Mouse (Mus musculus) limb, embryonic 11.5 days (tissue): Measurements from ENCODE around the gene Rpl3. TPM values are rescaled to one million over a fixed set of nuclear protein-coding genes. Genes with fewer than 3 reads are reported as not detected.
"Not testable (repeated sequence)": the region's sequence is repeated elsewhere in the genome, so short reads cannot be mapped to it uniquely, and the experiment has no call there.

Experiments
- ATAC-seq: fragments of 200-750 bp; cut with Nextera tagmentation; 2 replicates; pipeline ENCODE4 v1.8.0; 2017; ENCODE audit warnings: low read depth; ENCODE audit not compliant: insufficient number of reproducible peaks, low FRiP score, low TSS enrichment
- DNase-seq: peaks from one replicate; pipeline ENCODE4 v3.0.0-alpha.2; 2015; ENCODE audit warnings: low spot score
- H3K27ac ChIP-seq: fragments of 300-500 bp; sonication (generic); replicated peaks from 2 replicates; pipeline ENCODE4 v1.5.1; 2014; ENCODE audit warnings: low read depth, mild to moderate bottlenecking, low read length
- H3K27me3 ChIP-seq: fragments of 300-500 bp; sonication (generic); 2 replicates; pipeline ENCODE4 v1.6.1; 2014; ENCODE audit warnings: mild to moderate bottlenecking, low read length, mixed read lengths; ENCODE audit not compliant: control insufficient read depth, insufficient read depth
- H3K36me3 ChIP-seq: fragments of 300-500 bp; sonication (generic); 2 replicates; pipeline ENCODE4 v1.6.1; 2014; ENCODE audit warnings: mild to moderate bottlenecking, low read length, moderate library complexity, mixed read lengths; ENCODE audit not compliant: control insufficient read depth, insufficient read depth
- H3K4me1 ChIP-seq: fragments of 300-500 bp; sonication (generic); 2 replicates; pipeline ENCODE4 v1.6.1; 2014; ENCODE audit warnings: low read length, mixed read lengths; ENCODE audit not compliant: control insufficient read depth, insufficient read depth
- H3K4me2 ChIP-seq: fragments of 300-500 bp; sonication (generic); 2 replicates; pipeline ENCODE4 v1.6.1; 2014; ENCODE audit warnings: low read depth, mild to moderate bottlenecking, moderate library complexity; ENCODE audit not compliant: severe bottlenecking
- H3K4me3 ChIP-seq: fragments of 300-500 bp; sonication (generic); 2 replicates; pipeline ENCODE4 v1.5.1; 2014; ENCODE audit warnings: low read depth, low read length
- H3K9ac ChIP-seq: fragments of 300-500 bp; sonication (generic); 2 replicates; pipeline ENCODE4 v1.6.1; 2014; ENCODE audit warnings: mild to moderate bottlenecking, low read length
- H3K9me3 ChIP-seq: fragments of 300-500 bp; sonication (generic); 2 replicates; pipeline ENCODE4 v1.6.1; 2016; ENCODE audit warnings: low read length; ENCODE audit not compliant: control insufficient read depth
- WGBS: fragments of 180-500 bp; shearing (Covaris S2); extraction: QIAGEN DNeasy Blood & Tissue Kit; methylation state at CpG from one replicate; pipeline ENCODE4 v1.1.7; 2014; 5-methylcytosine and 5-hydroxymethylcytosine counted together
- polyA plus RNA-seq: library from polyadenylated mRNA; unstranded; fragments of >200 nt; fragmentation: Nextera tagmentation; extraction: Ambion mirVana; gene quantifications from 2 replicates; pipeline ENCODE4 v1.2.1, GENCODE M21; 2014

Gene Rpl3
- polyA plus RNA-seq, 1 experiment from 2014 or later: 1,338 TPM

DNA sequence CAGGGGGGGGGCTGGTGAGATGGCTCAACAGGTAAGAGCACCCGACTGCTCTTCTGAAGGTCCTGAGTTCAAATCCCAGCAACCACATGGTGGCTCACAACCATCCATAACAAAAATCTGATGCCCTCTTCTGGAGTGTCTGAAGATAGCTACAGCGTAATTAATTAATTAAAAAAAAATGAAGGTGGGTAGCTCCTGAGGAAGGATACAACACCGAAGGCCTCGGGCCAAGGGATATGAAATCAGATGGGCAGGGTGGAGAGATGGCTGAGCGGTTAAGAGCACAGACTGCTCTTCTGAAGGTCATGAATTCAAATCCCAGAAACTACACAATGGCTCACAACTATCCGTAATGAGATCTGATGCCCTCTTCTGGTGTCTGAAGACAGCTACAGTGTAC, 30.8 kb upstream of the Rpl3 start:
- not testable (repeated sequence) for H3K9me3 ChIP-seq, H3K4me1 ChIP-seq, H3K4me2 ChIP-seq, DNase-seq, H3K9ac ChIP-seq, H3K27ac ChIP-seq, ATAC-seq, H3K36me3 ChIP-seq, H3K4me3 ChIP-seq, H3K27me3 ChIP-seq
- WGBS: 92% methylated on average over 6 of the region's 6 CpGs

- 94% methylated on average over 9 of the region's 9 CpGs for WGBS
- no peaks in the 10 kb centered on the region for H3K9me3 ChIP-seq
- no peaks in the 10 kb centered on the region for H3K36me3 ChIP-seq
- H3K4me3 ChIP-seq: no peak overlapping the region
- no peak overlapping the region for H3K27ac ChIP-seq
- no peaks in the 10 kb centered on the region for H3K27me3 ChIP-seq
- ATAC-seq (no peak), DNase-seq (no peak)
- 0 out of 2 replicates have a peak, but pooled peaks cover 2% of the 10 kb centered on the region for H3K4me1 ChIP-seq
- H3K9ac ChIP-seq: no peak overlapping the region
- no peak overlapping the region for H3K4me2 ChIP-seq
Measured at GRCm38 (mm10) chr15:80121721-80122325, 30.2 kb upstream of the Rpl3 start.

DNA sequence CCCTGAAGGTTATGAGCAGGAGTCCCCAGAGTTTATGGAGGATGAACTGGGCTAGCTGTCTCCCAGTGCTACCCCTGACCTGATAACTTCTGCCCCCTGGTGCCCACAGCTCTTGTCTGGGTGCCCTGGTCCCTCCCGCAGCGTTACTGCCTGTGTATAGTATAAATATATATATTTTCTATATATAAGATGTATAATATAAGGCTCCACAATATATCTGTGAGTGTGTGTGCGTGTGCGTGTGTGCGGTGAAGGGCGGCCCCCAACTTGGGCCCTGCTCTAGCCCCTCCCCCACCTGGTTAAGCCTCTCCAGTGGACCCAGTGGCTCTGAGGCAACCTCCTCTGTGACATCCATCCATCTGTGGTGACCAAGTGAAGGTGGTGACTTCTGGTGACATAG, 27.4 kb upstream of the Rpl3 start:
- no peaks in the 10 kb centered on the region for H3K9me3 ChIP-seq
- no peak for ATAC-seq
- no peak overlapping the region for H3K27ac ChIP-seq
- no peak overlapping the region for H3K4me3 ChIP-seq
- no peak overlapping the region for H3K4me2 ChIP-seq
- H3K27me3 ChIP-seq: no peaks in the 10 kb centered on the region
- 89% methylated on average over 6 of the region's 6 CpGs for WGBS
- DNase-seq: no peak
- H3K9ac ChIP-seq: no peak overlapping the region
- H3K36me3 ChIP-seq: no peaks in the 10 kb centered on the region
- 0 out of 2 replicates have a peak, but pooled peaks cover 3% of the 10 kb centered on the region for H3K4me1 ChIP-seq

- no peak overlapping the region for H3K9ac ChIP-seq
- no peak overlapping the region for H3K4me3 ChIP-seq
- ATAC-seq (no peak), DNase-seq (no peak)
- H3K27ac ChIP-seq: no peak overlapping the region
- H3K4me2 ChIP-seq: no peak overlapping the region
- H3K9me3 ChIP-seq: no peaks in the 10 kb centered on the region
- 0 out of 2 replicates have a peak, but pooled peaks cover 3% of the 10 kb centered on the region for H3K4me1 ChIP-seq
- no peaks in the 10 kb centered on the region for H3K27me3 ChIP-seq
- H3K36me3 ChIP-seq: no peaks in the 10 kb centered on the region
- 66% methylated on average over 8 of the region's 8 CpGs for WGBS
Measured at GRCm38 (mm10) chr15:80117154-80117553, 25.5 kb upstream of the Rpl3 start.

GRCm38 (mm10) chr15:80115866-80116794, 24.5 kb upstream of the Rpl3 start:
- Histone ChIP-seq H3K27ac (no peak overlapping the region), H3K27me3 (no peaks in the 10 kb centered on the region), H3K4me2 (no peak overlapping the region), H3K36me3 (no peaks in the 10 kb centered on the region), H3K9me3 (no peaks in the 10 kb centered on the region), H3K9ac (no peak overlapping the region), H3K4me3 (no peak overlapping the region), H3K4me1 (0 out of 2 replicates have a peak, but pooled peaks cover 3% of the 10 kb centered on the region)
- ATAC-seq (no peak), DNase-seq (no peak)
- 72% methylated on average over 13 of the region's 13 CpGs for WGBS

DNA sequence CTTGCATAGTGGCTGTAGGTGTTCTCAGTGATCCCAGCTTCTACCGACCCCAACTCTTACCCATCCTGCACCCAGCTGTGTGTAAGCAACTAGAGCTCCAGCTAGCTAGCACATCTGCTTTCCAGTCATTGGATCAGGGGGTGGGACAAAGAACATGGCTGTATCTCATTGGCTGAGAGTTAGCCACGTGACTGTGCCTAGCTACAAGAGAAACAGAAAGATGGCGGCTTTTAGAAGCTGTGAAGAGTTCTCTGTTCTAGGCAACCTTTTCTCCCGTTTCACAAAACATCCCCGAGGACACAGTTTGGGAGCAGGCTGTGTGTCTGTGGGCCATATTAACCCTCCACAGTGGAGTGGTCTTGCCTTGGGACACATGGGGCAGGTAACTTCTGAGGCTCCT, 23.6 kb upstream of the Rpl3 start:
- no peak overlapping the region for H3K27ac ChIP-seq

GRCm38 (mm10) chr15:80114414-80114813, 22.7 kb upstream of the Rpl3 start:
- Histone ChIP-seq H3K9ac (no peak overlapping the region), H3K36me3 (no peaks in the 10 kb centered on the region), H3K4me1 (0 out of 2 replicates have a peak, but pooled peaks cover 3% of the 10 kb centered on the region), H3K9me3 (no peaks in the 10 kb centered on the region), H3K27ac (no peak overlapping the region), H3K4me2 (no peak overlapping the region), H3K27me3 (no peaks in the 10 kb centered on the region), H3K4me3 (no peak overlapping the region)
- WGBS: 91% methylated on average over 7 of the region's 7 CpGs
- DNase-seq: no peak
- ATAC-seq: no peak

More for the DNA sequence above, 23.6 kb upstream of the Rpl3 start:
- no peak overlapping the region for H3K4me3 ChIP-seq
- H3K4me2 ChIP-seq: no peak overlapping the region
- H3K27me3 ChIP-seq: no peaks in the 10 kb centered on the region
- no peak for DNase-seq
- H3K36me3 ChIP-seq: no peaks in the 10 kb centered on the region
- no peak overlapping the region for H3K9ac ChIP-seq
- H3K4me1 ChIP-seq: 0 out of 2 replicates have a peak, but pooled peaks cover 3% of the 10 kb centered on the region
- WGBS: 56% methylated on average over 5 of the region's 5 CpGs
- ATAC-seq: no peak
- no peaks in the 10 kb centered on the region for H3K9me3 ChIP-seq

DNA sequence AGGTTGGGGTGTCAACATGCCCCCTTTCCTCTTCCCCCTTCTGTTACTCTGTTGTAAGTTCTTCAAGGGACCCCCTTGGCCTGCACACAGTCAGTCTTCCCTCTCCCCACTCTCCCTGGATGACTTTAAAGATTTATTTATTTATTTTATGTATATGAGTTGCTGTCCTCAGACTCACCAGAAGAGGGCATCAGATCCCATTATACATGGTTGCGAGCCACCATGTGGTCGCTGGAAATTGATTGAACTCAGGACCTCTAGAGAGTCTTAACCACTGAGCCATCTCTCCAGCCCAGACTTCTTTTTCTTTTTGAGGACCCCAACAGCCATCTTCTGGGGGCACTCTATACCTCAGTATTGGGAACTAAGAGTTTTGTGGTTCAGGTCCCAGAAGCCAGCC, 20.8 kb upstream of the Rpl3 start:
- Histone ChIP-seq H3K4me3 (no peak overlapping the region), H3K9me3 (no peaks in the 10 kb centered on the region), H3K9ac (no peak overlapping the region), H3K4me2 (no peak overlapping the region), H3K27ac (no peak overlapping the region), H3K36me3 (no peaks in the 10 kb centered on the region), H3K4me1 (0 out of 2 replicates have a peak, but pooled peaks cover 3% of the 10 kb centered on the region), H3K27me3 (no peaks in the 10 kb centered on the region)
- 37% methylated on average over 2 of the region's 2 CpGs for WGBS
- DNase-seq (no peak), ATAC-seq (no peak)
